ENCODE assay signal across 10 mouse cellular contexts in the genomic region with DNA sequence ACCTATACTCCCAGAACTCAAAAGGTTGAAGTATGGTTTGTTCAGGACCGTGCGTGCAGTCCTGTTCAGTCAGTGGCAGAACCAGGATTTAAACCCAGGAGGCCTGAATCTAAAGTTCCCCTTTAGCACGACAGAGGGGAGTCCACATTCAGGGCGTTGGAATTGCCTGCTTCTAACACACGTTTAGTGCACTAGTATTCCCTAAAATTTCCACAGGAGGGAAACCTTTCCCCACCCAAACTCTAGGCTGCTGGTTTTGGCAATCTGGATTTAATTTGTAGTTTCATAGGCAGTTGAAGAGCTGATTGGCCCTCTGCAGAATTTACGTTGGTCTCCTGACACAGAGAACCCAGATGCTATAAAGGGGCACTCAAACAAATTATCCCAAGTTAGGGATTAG. TPM values are rescaled to one million over a fixed set of nuclear protein-coding genes. Genes with fewer than 3 reads are reported as not detected.
A peak's percentile ranks its signal among the peaks of the same experiment; 100 is the strongest.
DNase-seq lines count a peak whose midpoint lies in the region; ATAC-seq lines count a peak whose summit lies in the region.
"Had no signal": no experiment of that assay in that cellular context is flagged by ENCODE, and none has a peak within 500 bp of the region (broad histone marks: within the 10 kb centered on the region; RNA-seq: fewer than 3 reads in every experiment).

No protein-coding gene starts in this region.

- no peak overlapping the region for H3K9ac ChIP-seq in hindbrain, embryonic 11.5 days (ENCODE audit: low read depth, low read length)
- no peak overlapping the region for H3K9ac ChIP-seq in hindbrain, embryonic 13.5 days
- H3K9ac ChIP-seq: forebrain, embryonic 15.5 days had no signal

- H3K27ac ChIP-seq in hindbrain, embryonic 11.5 days (ENCODE audit: low read depth, low read length): no peak overlapping the region
- no peak overlapping the region for H3K27ac ChIP-seq in hindbrain, embryonic 13.5 days
- H3K27ac ChIP-seq: forebrain, embryonic 15.5 days had no signal

- H3K4me3 ChIP-seq in hindbrain, embryonic 11.5 days (ENCODE audit: low read depth, low read length): no peak overlapping the region
- no peak overlapping the region for H3K4me3 ChIP-seq in hindbrain, embryonic 13.5 days
- H3K4me3 ChIP-seq: forebrain, embryonic 15.5 days had no signal

- H3K27me3 ChIP-seq in hindbrain, embryonic 11.5 days (ENCODE audit: control insufficient read depth, insufficient read depth, low read length): no peaks in the 10 kb centered on the region
- H3K27me3 ChIP-seq in hindbrain, embryonic 13.5 days: no peaks in the 10 kb centered on the region
- H3K27me3 ChIP-seq: forebrain, embryonic 15.5 days had no signal

- 49% methylated on average over 6 of the region's 6 CpGs for WGBS in hindbrain, embryonic 11.5 days
- 57% methylated on average over 6 of the region's 6 CpGs for WGBS in hindbrain, embryonic 13.5 days

- no peak overlapping the region for H3K4me2 ChIP-seq in hindbrain, embryonic 11.5 days (replicated peaks; ENCODE audit: low read depth, low read length)
- H3K4me2 ChIP-seq in hindbrain, embryonic 13.5 days: no peak overlapping the region
- H3K4me2 ChIP-seq: forebrain, embryonic 15.5 days had no signal

- no peak for ATAC-seq in hindbrain, embryonic 11.5 days (ENCODE audit: low FRiP score)
- no peak for ATAC-seq in hindbrain, embryonic 13.5 days (ENCODE audit: low FRiP score)
- ATAC-seq: forebrain, embryonic 15.5 days had no signal

- peak; percentile 28 for DNase-seq in hindbrain, embryonic 11.5 days (ENCODE audit: low spot score)
- peak; percentile 82 for DNase-seq in 3T3-L1 (ENCODE audit: low read depth, low spot score)
- peak; percentile 14 for DNase-seq in brain, embryonic 18.5 days (ENCODE audit: low read depth, low spot score)
- DNase-seq in forelimb bud, embryonic 11.5 days (ENCODE audit: low read depth, low spot score): peak; percentile 91
- DNase-seq in urinary bladder, adult 2 months (ENCODE audit: low spot score): no peak
- no peak for DNase-seq in adrenal gland, postnatal 25 days
- no peak for DNase-seq in neural tube, embryonic 10.5 days (ENCODE audit: extremely low spot score, low spot score)
- DNase-seq: thymus, adult 2 months had no signal

- H3K4me1 ChIP-seq in hindbrain, embryonic 11.5 days (replicated peaks; ENCODE audit: control insufficient read depth, insufficient read depth, low read length): no peaks in the 10 kb centered on the region
- peaks cover 6% of the 10 kb centered on the region for H3K4me1 ChIP-seq in hindbrain, embryonic 13.5 days (replicated peaks)

- H3K9me3 ChIP-seq in hindbrain, embryonic 11.5 days (ENCODE audit: control insufficient read depth, low read length): no peaks in the 10 kb centered on the region
- H3K9me3 ChIP-seq in hindbrain, embryonic 13.5 days: no peaks in the 10 kb centered on the region
- H3K9me3 ChIP-seq: forebrain, embryonic 15.5 days had no signal

- no peaks in the 10 kb centered on the region for H3K36me3 ChIP-seq in hindbrain, embryonic 11.5 days (ENCODE audit: control insufficient read depth, insufficient read depth, low read length)
- H3K36me3 ChIP-seq in hindbrain, embryonic 13.5 days: no peaks in the 10 kb centered on the region
- H3K36me3 ChIP-seq: forebrain, embryonic 15.5 days had no signal

RNA-seq across cellular contexts. Expression of a gene that starts 5.1 kb away (rescaled TPM):
- 51.2 and 52.5 TPM in 2 replicates for polyA plus RNA-seq in hindbrain, embryonic 11.5 days (2014; fragmentation: Nextera tagmentation; extraction: Ambion mirVana)
- 72.7 and 73.5 TPM in 2 replicates for polyA plus RNA-seq in hindbrain, embryonic 13.5 days (2015; fragmentation: Nextera tagmentation; extraction: Ambion mirVana)
- polyA plus RNA-seq in urinary bladder, adult 2 months (2012; rRNA removed): 31.3 and 38.4 TPM in 2 replicates
- 48.2 and 49.1 TPM in 2 replicates for total RNA-seq in adrenal gland, postnatal 25 days (2021)

RNA-seq across cellular contexts. Expression of a gene that starts 32.4 kb away (rescaled TPM):
- 94.6 and 112 TPM in 2 replicates for polyA plus RNA-seq in hindbrain, embryonic 11.5 days (2014; fragmentation: Nextera tagmentation; extraction: Ambion mirVana)
- 242 and 246 TPM in 2 replicates for polyA plus RNA-seq in hindbrain, embryonic 13.5 days (2015; fragmentation: Nextera tagmentation; extraction: Ambion mirVana)
- polyA plus RNA-seq in urinary bladder, adult 2 months (2012; rRNA removed): 36.9 and 42.2 TPM in 2 replicates
- total RNA-seq in adrenal gland, postnatal 25 days (2021): 13.6 and 15.0 TPM in 2 replicates

RNA-seq across cellular contexts. Expression of a gene that starts 50.9 kb away (rescaled TPM):
- not detected in 2 replicates for polyA plus RNA-seq in hindbrain, embryonic 11.5 days (2014; fragmentation: Nextera tagmentation; extraction: Ambion mirVana)
- 0.23 and 0.32 TPM in 2 replicates for polyA plus RNA-seq in hindbrain, embryonic 13.5 days (2015; fragmentation: Nextera tagmentation; extraction: Ambion mirVana)
- polyA plus RNA-seq in urinary bladder, adult 2 months (2012; rRNA removed): 1.6 and 2.1 TPM in 2 replicates
- 0.21 and 22.0 TPM in 2 replicates for total RNA-seq in adrenal gland, postnatal 25 days (2021)

Comparison
In these comparisons a context has a peak if more than half of its experiments do, and no peak if none do; other contexts are left out.
1. DNase-seq: peak in hindbrain, embryonic 11.5 days (single experiment), 3T3-L1 (single experiment), brain, embryonic 18.5 days (single experiment) and forelimb bud, embryonic 11.5 days (single experiment); none in urinary bladder, adult 2 months (single experiment), adrenal gland, postnatal 25 days (single experiment) and neural tube, embryonic 10.5 days (single experiment).